Mouse (Mus musculus): ENCODE measurements around the gene Bicdl2. TPM values are rescaled to one million over a fixed set of nuclear protein-coding genes. Genes with fewer than 3 reads are reported as not detected.

Bicdl2 gene
- polyA plus RNA-seq, 1 experiment from 2014 or later: 7.8 TPM

- no peaks in the 10 kb centered on the region for H3K9me3 ChIP-seq (ENCODE audit: control insufficient read depth)
- H3K9ac ChIP-seq (ENCODE audit: low read depth, low read length): no peak overlapping the region
- no peak for ATAC-seq
- H3K36me3 ChIP-seq (ENCODE audit: control insufficient read depth, insufficient read depth): no peaks in the 10 kb centered on the region
- 91% methylated on average over 3 of the region's 3 CpGs for WGBS
- H3K4me1 ChIP-seq (replicated peaks; ENCODE audit: control insufficient read depth, insufficient read depth, low read length): no peaks in the 10 kb centered on the region
- no peak overlapping the region for H3K4me2 ChIP-seq (replicated peaks; ENCODE audit: low read depth)
- no peak overlapping the region for H3K4me3 ChIP-seq (ENCODE audit: low read depth, low read length)
- no peak for TF ChIP-seq CTCF (IDR thresholded peaks at IDR 0.05; ENCODE audit: low read depth)
- H3K27me3 ChIP-seq (replicated peaks; ENCODE audit: control insufficient read depth, insufficient read depth, low read length): peaks cover 4% of the 10 kb centered on the region; the same call in 1 of the 2 replicates
- H3K27ac ChIP-seq (ENCODE audit: low read depth, low read length): no peak overlapping the region
Observed at GRCm38 (mm10) chr17:23658450-23658849, 1.9 kb upstream of the Bicdl2 start.

- peak; percentile 49 for ATAC-seq
- Histone ChIP-seq H3K9me3 (ENCODE audit: control insufficient read depth) (no peaks in the 10 kb centered on the region), H3K4me1 (replicated peaks; ENCODE audit: control insufficient read depth, insufficient read depth, low read length) (no peaks in the 10 kb centered on the region), H3K36me3 (ENCODE audit: control insufficient read depth, insufficient read depth) (peaks cover 7% of the 10 kb centered on the region; the same call in 1 of the 2 replicates), H3K9ac (ENCODE audit: low read depth, low read length) (peak overlapping the region; percentile 45), H3K4me3 (ENCODE audit: low read depth, low read length) (peak overlapping the region; percentile 55), H3K27me3 (replicated peaks; ENCODE audit: control insufficient read depth, insufficient read depth, low read length) (peaks cover 4% of the 10 kb centered on the region; the same call in 1 of the 2 replicates), H3K27ac (ENCODE audit: low read depth, low read length) (no peak overlapping the region), H3K4me2 (replicated peaks; ENCODE audit: low read depth) (peak overlapping the region; percentile 80)
- no peak for TF ChIP-seq CTCF (IDR thresholded peaks at IDR 0.05; ENCODE audit: low read depth)
- 4% methylated on average over 14 of the region's 14 CpGs for WGBS
Observed at GRCm38 (mm10) chr17:23660876-23661200, 532 bp downstream of the Bicdl2 start.

DNA sequence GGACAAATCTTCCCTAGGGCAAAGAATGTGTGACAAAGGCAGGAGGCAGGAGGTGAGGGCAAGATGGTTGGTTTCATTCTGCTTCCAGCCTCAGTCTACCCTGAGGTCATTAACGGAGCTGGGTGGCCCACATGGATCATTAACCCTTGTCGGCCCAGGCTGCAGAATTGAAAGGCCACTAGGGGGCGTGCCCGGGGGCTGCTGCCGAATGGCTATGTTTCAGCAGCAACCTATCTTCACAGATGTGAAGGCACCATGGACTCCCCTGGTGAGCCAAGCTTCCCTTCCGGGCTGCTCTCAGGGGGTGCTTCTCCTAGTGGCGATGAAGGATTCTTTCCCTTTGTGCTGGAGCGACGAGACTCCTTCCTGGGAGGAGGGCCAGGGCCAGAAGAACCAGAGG lies 1.2 kb downstream of the Bicdl2 start:
- no peak overlapping the region for H3K9ac ChIP-seq (ENCODE audit: low read depth, low read length)
- WGBS: 4% methylated on average over 9 of the region's 9 CpGs
- no peak overlapping the region for H3K27ac ChIP-seq (ENCODE audit: low read depth, low read length)
- peak; percentile 68 for TF ChIP-seq CTCF (IDR thresholded peaks at IDR 0.05; ENCODE audit: low read depth)
- H3K4me1 ChIP-seq (replicated peaks; ENCODE audit: control insufficient read depth, insufficient read depth, low read length): no peaks in the 10 kb centered on the region
- no peaks in the 10 kb centered on the region for H3K9me3 ChIP-seq (ENCODE audit: control insufficient read depth)
- peaks cover 4% of the 10 kb centered on the region; the same call in 1 of the 2 replicates for H3K27me3 ChIP-seq (replicated peaks; ENCODE audit: control insufficient read depth, insufficient read depth, low read length)
- peak overlapping the region; percentile 55; the same call in 1 of the 2 replicates for H3K4me3 ChIP-seq (ENCODE audit: low read depth, low read length)
- peaks cover 12% of the 10 kb centered on the region; the same call in 1 of the 2 replicates for H3K36me3 ChIP-seq (ENCODE audit: control insufficient read depth, insufficient read depth)
- no peak for ATAC-seq
- peak overlapping the region; percentile 80 for H3K4me2 ChIP-seq (replicated peaks; ENCODE audit: low read depth)

DNA sequence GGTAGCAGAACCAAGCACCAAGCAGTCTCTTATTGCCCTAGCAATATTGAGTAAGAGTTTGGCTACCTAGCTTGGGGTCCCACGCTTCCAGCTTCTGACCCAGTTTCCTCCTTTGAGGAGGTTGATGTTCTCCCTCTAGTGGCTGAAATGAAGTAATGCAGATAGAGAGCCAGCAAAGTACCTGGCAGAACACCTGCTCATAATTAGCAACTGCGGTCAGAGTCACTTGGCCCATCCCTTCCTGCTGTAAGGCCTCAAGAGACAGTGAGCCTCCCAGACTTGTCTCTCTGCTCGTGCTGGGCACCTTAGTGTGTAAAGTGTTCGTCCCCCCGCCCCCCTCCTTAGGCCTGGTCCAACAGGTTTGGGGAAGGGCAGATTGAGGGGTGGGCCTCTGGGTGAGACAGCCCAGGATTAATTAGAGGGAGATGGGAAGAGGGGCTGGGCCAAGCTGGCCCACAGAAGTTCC lies 4.3 kb downstream of the Bicdl2 start:
- peak; percentile 86 for TF ChIP-seq CTCF (IDR thresholded peaks at IDR 0.05; ENCODE audit: low read depth)
- Histone ChIP-seq H3K4me3 (ENCODE audit: low read depth, low read length) (no peak overlapping the region), H3K27me3 (replicated peaks; ENCODE audit: control insufficient read depth, insufficient read depth, low read length) (peaks cover 3% of the 10 kb centered on the region; the same call in 1 of the 2 replicates), H3K9ac (ENCODE audit: low read depth, low read length) (no peak overlapping the region), H3K27ac (ENCODE audit: low read depth, low read length) (no peak overlapping the region), H3K4me2 (replicated peaks; ENCODE audit: low read depth) (no peak overlapping the region), H3K4me1 (replicated peaks; ENCODE audit: control insufficient read depth, insufficient read depth, low read length) (no peaks in the 10 kb centered on the region), H3K36me3 (ENCODE audit: control insufficient read depth, insufficient read depth) (peaks cover 42% of the 10 kb centered on the region), H3K9me3 (ENCODE audit: control insufficient read depth) (no peaks in the 10 kb centered on the region)
- 5% methylated on average over 5 of the region's 5 CpGs for WGBS
- ATAC-seq: peak; percentile 42; the same call in 1 of the 2 replicates

GRCm38 (mm10) chr17:23665511-23665910 lies 5.2 kb downstream of the Bicdl2 start:
- Histone ChIP-seq H3K27me3 (replicated peaks; ENCODE audit: control insufficient read depth, insufficient read depth, low read length) (no peaks in the 10 kb centered on the region; the same call in 1 of the 2 replicates), H3K36me3 (ENCODE audit: control insufficient read depth, insufficient read depth) (peaks cover 48% of the 10 kb centered on the region), H3K4me2 (replicated peaks; ENCODE audit: low read depth) (no peak overlapping the region), H3K9ac (ENCODE audit: low read depth, low read length) (no peak overlapping the region), H3K9me3 (ENCODE audit: control insufficient read depth) (no peaks in the 10 kb centered on the region), H3K27ac (ENCODE audit: low read depth, low read length) (no peak overlapping the region), H3K4me1 (replicated peaks; ENCODE audit: control insufficient read depth, insufficient read depth, low read length) (no peaks in the 10 kb centered on the region), H3K4me3 (ENCODE audit: low read depth, low read length) (no peak overlapping the region)
- no peak for TF ChIP-seq CTCF (IDR thresholded peaks at IDR 0.05; ENCODE audit: low read depth)
- WGBS: 82% methylated on average over 14 of the region's 14 CpGs
- ATAC-seq: no peak

- WGBS: 92% methylated on average over 7 of the region's 7 CpGs
- Histone ChIP-seq H3K9ac (ENCODE audit: low read depth, low read length) (no peak overlapping the region), H3K4me1 (replicated peaks; ENCODE audit: control insufficient read depth, insufficient read depth, low read length) (peaks cover 12% of the 10 kb centered on the region), H3K27me3 (replicated peaks; ENCODE audit: control insufficient read depth, insufficient read depth, low read length) (no peaks in the 10 kb centered on the region), H3K4me2 (replicated peaks; ENCODE audit: low read depth) (no peak overlapping the region), H3K9me3 (ENCODE audit: control insufficient read depth) (no peaks in the 10 kb centered on the region), H3K4me3 (ENCODE audit: low read depth, low read length) (no peak overlapping the region), H3K36me3 (ENCODE audit: control insufficient read depth, insufficient read depth) (peaks cover 44% of the 10 kb centered on the region), H3K27ac (ENCODE audit: low read depth, low read length) (no peak overlapping the region)
- TF ChIP-seq CTCF (IDR thresholded peaks at IDR 0.05; ENCODE audit: low read depth): no peak
- no peak for ATAC-seq
Observed at GRCm38 (mm10) chr17:23670516-23671074, 10.3 kb downstream of the Bicdl2 start.
